Mouse (Mus musculus) cerebellum, adult 2 months (tissue): ENCODE data around the gene Lrmda.

Experiments
- CTCF ChIP-seq: fragments of 200-500 bp; IDR thresholded peaks from 2 replicates; pipeline ENCODE4 v1.5.1; 2011; ENCODE audit warnings: low read depth, mild to moderate bottlenecking, control low read depth, low read length, moderate library complexity, borderline replicate concordance; ENCODE audit not compliant: insufficient read depth
- POLR2A ChIP-seq: fragments of 200-500 bp; IDR thresholded peaks from 2 replicates; pipeline ENCODE4 v1.6.1; 2011; ENCODE audit warnings: low read length, control low read depth, borderline replicate concordance; ENCODE audit not compliant: insufficient read depth

GRCm38 (mm10) chr14:22058729-22059128 is 39.2 kb downstream of the Lrmda start:
- TF ChIP-seq CTCF: no peak
- no peak for TF ChIP-seq POLR2A
